Mouse (Mus musculus) bone marrow macrophage, adult 2 months (primary cell): ENCODE measurements at regions not wholly inside any gene's neighbourhood (a gene's known extent, or its start where the extent isn't known, plus 50 kb on each side); places are given as distances from the start of the nearest gene placed in this dataset.

Source experiments
- CTCF ChIP-seq: IDR thresholded peaks from 2 replicates; pipeline ENCODE4 v1.5.1; 2012; ENCODE audit warnings: low read depth, mild to moderate bottlenecking, low read length, moderate library complexity
- POLR2A ChIP-seq: IDR thresholded peaks from 2 replicates; pipeline ENCODE4 v1.6.1; 2012; ENCODE audit warnings: mild to moderate bottlenecking, low read depth, low read length, borderline replicate concordance

GRCm38 (mm10) chr5:119459751-119460150, 210.7 kb upstream of the Tbx3 start:
- TF ChIP-seq CTCF, result no peak
- TF ChIP-seq POLR2A, result no peak
